Mouse (Mus musculus): ENCODE data around the gene Tmem232.
"Not testable (repeated sequence)": the region's sequence is repeated elsewhere in the genome, so short reads cannot be mapped to it uniquely, and the experiment has no call there.

Tmem232 gene

GRCm38 (mm10) chr17:65225347-65225916, 315.1 kb downstream of the Tmem232 start:
- DNase-seq (ENCODE audit: low read depth, low spot score), result no peak

DNA sequence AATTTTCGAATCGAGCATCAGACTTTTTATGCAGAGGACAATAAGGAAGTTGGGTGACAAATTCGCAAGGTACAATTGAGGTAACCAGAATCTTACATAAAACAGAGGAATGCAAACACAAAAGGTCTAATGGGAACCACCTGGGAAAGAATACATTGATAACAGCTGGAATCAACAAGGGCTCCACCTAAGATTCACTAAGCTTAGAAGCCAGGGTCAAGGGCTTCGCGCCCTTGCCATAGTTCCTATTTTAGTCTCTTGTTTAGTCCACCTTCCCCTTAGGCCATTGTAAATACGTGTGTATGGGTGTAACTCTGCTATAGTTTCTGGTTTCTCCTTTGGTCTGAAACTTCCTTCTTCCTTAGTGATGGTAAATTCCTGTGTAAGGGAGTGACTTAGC, 318.9 kb downstream of the Tmem232 start:
- DNase-seq (ENCODE audit: low read depth, low spot score), result not testable (repeated sequence)

Data from CD4-positive helper T cell, adult 2 months (primary cell).